Comparison of ENCODE assay signal across 9 mouse cellular contexts in genomic region chr17:24307500-24307899, GRCm38 (mm10). TPM values are rescaled to one million over a fixed set of nuclear protein-coding genes. Genes with fewer than 3 reads are reported as not detected.
A peak's percentile ranks its signal among the peaks of the same experiment; 100 is the strongest.
DNase-seq lines count a peak whose midpoint lies in the region; ATAC-seq and TF ChIP-seq lines count a peak whose summit lies in the region.
"Had no signal": no experiment of that assay in that cellular context is flagged by ENCODE, and none has a peak within 500 bp of the region (broad histone marks: within the 10 kb centered on the region; RNA-seq: fewer than 3 reads in every experiment).

No protein-coding gene starts in this region.

- DNase-seq in CD4-positive, CD25-positive, alpha-beta regulatory T cell, adult 2 months (ENCODE audit: low read depth, low spot score) = peak; percentile 63
- peak; percentile 27 for DNase-seq in midbrain, embryonic 14.5 days
- no peak for DNase-seq in midbrain, embryonic 11.5 days (ENCODE audit: low spot score, missing footprints)
- DNase-seq in gastrocnemius, postnatal 14 days = peak; percentile 37
- peak; percentile 54 for DNase-seq in lung, postnatal 10 days
- DNase-seq in yolk sac, embryonic 10.5 days (ENCODE audit: low spot score) = no peak

- H3K27ac ChIP-seq in midbrain, embryonic 14.5 days (replicated peaks; ENCODE audit: low read depth, low read length) = no peak overlapping the region
- H3K27ac ChIP-seq in midbrain, embryonic 11.5 days (ENCODE audit: low read depth, low read length) = no peak overlapping the region
- no peak overlapping the region for H3K27ac ChIP-seq in bone marrow, adult 2 months (ENCODE audit: control insufficient read depth, insufficient read depth, low read depth, low read length, poor library complexity)

- H3K4me3 ChIP-seq in midbrain, embryonic 14.5 days (replicated peaks; ENCODE audit: low read depth, low read length) = no peak overlapping the region
- H3K4me3 ChIP-seq in midbrain, embryonic 11.5 days (ENCODE audit: low read depth, low read length) = no peak overlapping the region
- H3K4me3 ChIP-seq in bone marrow, adult 2 months (replicated peaks; ENCODE audit: control insufficient read depth, low read depth, low read length) = no peak overlapping the region

- H3K27me3 ChIP-seq in midbrain, embryonic 14.5 days (ENCODE audit: control insufficient read depth, insufficient read depth, low read length) = no peaks in the 10 kb centered on the region
- no peaks in the 10 kb centered on the region for H3K27me3 ChIP-seq in midbrain, embryonic 11.5 days (ENCODE audit: control insufficient read depth, insufficient read depth, low read length)

- ATAC-seq in CD4-positive, CD25-positive, alpha-beta regulatory T cell, adult 4 months = no peak
- no peak for ATAC-seq in midbrain, embryonic 14.5 days (ENCODE audit: low FRiP score, low TSS enrichment)
- ATAC-seq in midbrain, embryonic 11.5 days (ENCODE audit: low FRiP score) = no peak

- WGBS in midbrain, embryonic 14.5 days = 53% methylated on average over 4 of the region's 4 CpGs
- 58% methylated on average over 4 of the region's 4 CpGs for WGBS in midbrain, embryonic 11.5 days
- 9% methylated on average over 4 of the region's 4 CpGs for WGBS in bone marrow, adult 2 months

- H3K9me3 ChIP-seq in midbrain, embryonic 14.5 days (ENCODE audit: control insufficient read depth, low read length) = no peaks in the 10 kb centered on the region
- no peaks in the 10 kb centered on the region for H3K9me3 ChIP-seq in midbrain, embryonic 11.5 days (ENCODE audit: control insufficient read depth, low read length)

- no peaks in the 10 kb centered on the region for H3K36me3 ChIP-seq in midbrain, embryonic 14.5 days (ENCODE audit: control insufficient read depth, insufficient read depth, low read length)
- H3K36me3 ChIP-seq in midbrain, embryonic 11.5 days (ENCODE audit: control insufficient read depth, insufficient read depth, low read length) = no peaks in the 10 kb centered on the region

- TF ChIP-seq CTCF in bone marrow, adult 2 months (IDR thresholded peaks at IDR 0.05; ENCODE audit: control insufficient read depth, insufficient read depth, low read length) = peak; percentile 75

- no peak overlapping the region for H3K4me2 ChIP-seq in midbrain, embryonic 14.5 days (ENCODE audit: low read length)
- no peak overlapping the region for H3K4me2 ChIP-seq in midbrain, embryonic 11.5 days

- H3K9ac ChIP-seq in midbrain, embryonic 14.5 days (replicated peaks; ENCODE audit: low read length) = no peak overlapping the region
- no peak overlapping the region for H3K9ac ChIP-seq in midbrain, embryonic 11.5 days (ENCODE audit: low read length)

- TF ChIP-seq POLR2A in bone marrow, adult 2 months (IDR thresholded peaks at IDR 0.05; ENCODE audit: borderline replicate concordance, control insufficient read depth, low read depth, low read length) = no peak

- H3K4me1 ChIP-seq in midbrain, embryonic 14.5 days (ENCODE audit: control insufficient read depth, insufficient read depth, low read length) = no peaks in the 10 kb centered on the region
- no peaks in the 10 kb centered on the region for H3K4me1 ChIP-seq in midbrain, embryonic 11.5 days (ENCODE audit: control insufficient read depth, insufficient read depth, low read length)
- H3K4me1 ChIP-seq in bone marrow, adult 2 months (ENCODE audit: control insufficient read depth, insufficient read depth, low read length) = no peaks in the 10 kb centered on the region

- intact Hi-C loops in gastrocnemius, postnatal 14 days (cut with DNase I; ENCODE audit: low total_unique reads) = loop anchor here (10.0 kb wide), 1 partner anchor 133 kb away; no protein-coding TSS in a partner anchor

RNA-seq across cellular contexts. Expression of gene Abca17, which starts 43.4 kb away (rescaled TPM):
- polyA plus RNA-seq in CD4-positive, CD25-positive, alpha-beta regulatory T cell, adult 4 months (2017; shearing (Covaris generic)) = under 1 TPM in 1 of 2 experiments, not detected in 1; 0.49 TPM
- polyA plus RNA-seq in midbrain, embryonic 14.5 days (2014; fragmentation: Nextera tagmentation; extraction: Ambion mirVana) = 0.18 and 0.47 TPM in 2 replicates
- polyA plus RNA-seq in midbrain, embryonic 11.5 days (2014; fragmentation: Nextera tagmentation; extraction: Ambion mirVana) = 0.06 TPM in 1 of 2 replicates, not detected in the other
- polyA plus RNA-seq in bone marrow, adult 2 months (2011; ENCODE audit: insufficient read depth, insufficient read length, low replicate concordance, missing spikeins) = not detected in 2 replicates
- total RNA-seq in gastrocnemius, postnatal 14 days (2021) = under 1 TPM in 1 of 2 experiments, not detected in 1; 0.09 TPM
- polyA plus RNA-seq: heart, embryonic 16.5 days had no signal

RNA-seq across cellular contexts. Expression of gene Abca3, which starts 44.2 kb away (rescaled TPM):
- polyA plus RNA-seq in CD4-positive, CD25-positive, alpha-beta regulatory T cell, adult 4 months (2017; shearing (Covaris generic)) = 10 to 100 TPM; 17.0 to 23.7 TPM
- 26.2 and 31.4 TPM in 2 replicates for polyA plus RNA-seq in midbrain, embryonic 14.5 days (2014; fragmentation: Nextera tagmentation; extraction: Ambion mirVana)
- 11.6 and 12.2 TPM in 2 replicates for polyA plus RNA-seq in midbrain, embryonic 11.5 days (2014; fragmentation: Nextera tagmentation; extraction: Ambion mirVana)
- polyA plus RNA-seq in bone marrow, adult 2 months (2011; ENCODE audit: insufficient read depth, insufficient read length, low replicate concordance, missing spikeins) = 18.6 and 36.5 TPM in 2 replicates
- 1 to 10 TPM; 9.0 to 9.8 TPM for total RNA-seq in gastrocnemius, postnatal 14 days (2021)

RNA-seq across cellular contexts. Expression of gene Ccnf, which starts 56.2 kb away (rescaled TPM):
- 1 to 10 TPM; 4.1 to 6.6 TPM for polyA plus RNA-seq in CD4-positive, CD25-positive, alpha-beta regulatory T cell, adult 4 months (2017; shearing (Covaris generic))
- 11.1 and 16.6 TPM in 2 replicates for polyA plus RNA-seq in midbrain, embryonic 14.5 days (2014; fragmentation: Nextera tagmentation; extraction: Ambion mirVana)
- polyA plus RNA-seq in midbrain, embryonic 11.5 days (2014; fragmentation: Nextera tagmentation; extraction: Ambion mirVana) = 89.9 and 98.6 TPM in 2 replicates
- 58.4 and 73.9 TPM in 2 replicates for polyA plus RNA-seq in bone marrow, adult 2 months (2011; ENCODE audit: insufficient read depth, insufficient read length, low replicate concordance, missing spikeins)
- total RNA-seq in gastrocnemius, postnatal 14 days (2021) = 1 to 10 TPM; 2.4 to 2.7 TPM

Comparison
In these comparisons a context has a peak if more than half of its experiments do, and no peak if none do; other contexts are left out.
1. DNase-seq: peak in CD4-positive, CD25-positive, alpha-beta regulatory T cell, adult 2 months (single experiment), midbrain, embryonic 14.5 days (single experiment), gastrocnemius, postnatal 14 days (single experiment) and lung, postnatal 10 days (single experiment); none in midbrain, embryonic 11.5 days (single experiment) and yolk sac, embryonic 10.5 days (single experiment).